Mouse (Mus musculus): ENCODE measurements around the gene Arhgef40.
A peak's percentile ranks its signal among the peaks of the same experiment; 100 is the strongest.

The Arhgef40 gene

DNA sequence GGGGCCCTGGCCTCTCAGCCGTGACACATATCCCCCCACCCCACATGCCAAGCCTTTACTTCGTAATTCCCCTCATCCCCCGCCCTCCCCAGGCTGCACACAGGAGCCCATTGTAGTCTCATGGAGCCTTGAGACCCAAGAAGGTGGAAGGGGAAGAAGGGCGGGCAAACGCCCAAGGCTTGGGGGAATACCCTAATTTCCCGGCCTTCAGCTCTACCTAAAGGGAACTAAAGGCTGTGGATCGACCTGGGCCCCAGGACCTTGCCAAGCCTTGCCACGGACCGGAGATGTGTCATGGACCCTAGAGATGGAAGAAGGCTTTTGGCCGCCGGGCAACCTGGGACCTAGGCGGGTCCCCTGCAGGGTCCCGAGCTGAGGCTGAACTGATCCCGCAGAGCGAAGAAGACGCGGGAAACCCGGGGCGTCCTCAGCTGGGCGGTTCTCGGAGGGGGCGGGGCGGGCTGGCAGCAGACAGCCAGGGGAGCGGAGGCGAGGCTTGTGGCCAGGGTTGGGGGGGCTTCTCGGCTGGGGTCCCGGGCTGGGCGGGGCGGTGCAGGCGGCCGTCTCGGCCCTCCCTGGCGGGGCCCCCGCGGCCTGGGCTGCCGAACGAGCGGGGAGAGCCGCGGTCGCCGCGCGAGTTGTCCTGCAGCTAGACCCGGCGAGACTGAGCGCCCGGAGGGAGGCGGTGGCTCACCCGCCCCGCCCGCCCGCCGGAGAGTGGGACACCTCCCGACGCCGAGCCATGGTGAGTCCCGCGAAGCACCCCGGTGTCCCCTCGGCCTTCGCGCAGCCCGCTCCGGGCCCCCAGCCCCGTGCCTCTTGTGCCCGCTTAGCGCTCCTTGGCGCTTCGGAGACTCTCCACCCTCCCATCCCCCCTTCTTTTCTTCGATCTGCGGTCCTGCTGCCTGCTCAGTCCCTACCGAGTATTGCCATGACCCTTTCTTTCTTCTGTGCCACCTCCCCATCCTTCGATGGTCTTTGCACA, at the start of gene Arhgef40:
Gene Arhgef40 (plus strand): TSS at position 473 of the 985 bp plus-strand sequence.
- peak; percentile 42 for ATAC-seq (ENCODE audit: low TSS enrichment)

- no peak for ATAC-seq (ENCODE audit: low TSS enrichment)
Observed at GRCm38 (mm10) chr14:51939005-51939404, 45.5 kb upstream of the Arhgef40 start.

DNA sequence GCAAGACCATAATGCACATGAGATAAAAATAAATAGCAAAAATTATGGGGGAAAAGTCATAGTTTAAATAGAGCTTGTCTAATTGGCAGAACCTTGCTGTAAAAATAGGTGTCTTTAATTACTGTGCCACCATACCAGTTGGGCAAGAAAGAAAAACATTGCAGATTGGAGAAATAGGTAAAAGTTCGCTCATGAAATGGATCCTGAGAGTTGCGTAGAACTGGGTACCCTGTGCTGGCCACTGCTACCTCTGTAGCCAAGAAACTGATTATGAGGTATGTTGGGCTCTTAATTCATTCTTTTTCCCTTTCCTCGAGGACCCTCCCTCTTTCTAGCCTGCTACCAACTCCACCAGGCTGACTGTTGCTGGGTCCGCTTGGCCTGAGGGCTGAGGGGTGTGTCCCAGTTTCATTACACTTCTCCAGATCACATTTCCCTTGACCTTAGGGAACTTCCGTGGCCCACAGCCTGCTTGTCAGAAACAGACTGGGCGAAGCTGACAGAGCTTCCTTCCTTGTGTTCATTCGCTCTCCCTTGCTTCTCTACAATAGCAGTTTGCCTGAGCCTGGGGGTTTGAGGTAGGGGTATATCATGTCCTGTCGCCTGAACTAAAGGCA, 43.5 kb upstream of the Arhgef40 start:
- no peak for ATAC-seq (ENCODE audit: low TSS enrichment)

DNA sequence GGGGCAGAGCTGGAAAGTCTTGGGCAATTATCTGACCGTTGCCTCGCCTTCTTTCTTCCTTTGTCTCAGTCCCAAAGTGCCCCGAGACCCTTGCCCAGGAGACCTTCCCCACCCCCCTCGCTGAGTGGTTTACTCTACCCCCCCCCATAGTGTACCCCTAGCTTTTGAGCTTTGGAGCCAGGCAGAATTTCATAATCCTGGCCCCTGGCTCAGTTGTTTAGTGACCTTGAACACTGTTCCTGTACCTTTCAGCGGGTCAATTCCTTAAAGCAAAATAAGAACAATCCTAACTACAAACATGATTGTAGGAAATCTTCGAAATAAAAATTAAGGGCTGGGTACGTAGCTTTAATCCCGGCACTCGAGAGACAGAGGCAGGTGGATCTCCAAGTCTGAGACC, 42.9 kb upstream of the Arhgef40 start:
- no peak for ATAC-seq (ENCODE audit: low TSS enrichment)

GRCm38 (mm10) chr14:51942236-51942635, 42.3 kb upstream of the Arhgef40 start:
- no peak for ATAC-seq (ENCODE audit: low TSS enrichment)

DNA sequence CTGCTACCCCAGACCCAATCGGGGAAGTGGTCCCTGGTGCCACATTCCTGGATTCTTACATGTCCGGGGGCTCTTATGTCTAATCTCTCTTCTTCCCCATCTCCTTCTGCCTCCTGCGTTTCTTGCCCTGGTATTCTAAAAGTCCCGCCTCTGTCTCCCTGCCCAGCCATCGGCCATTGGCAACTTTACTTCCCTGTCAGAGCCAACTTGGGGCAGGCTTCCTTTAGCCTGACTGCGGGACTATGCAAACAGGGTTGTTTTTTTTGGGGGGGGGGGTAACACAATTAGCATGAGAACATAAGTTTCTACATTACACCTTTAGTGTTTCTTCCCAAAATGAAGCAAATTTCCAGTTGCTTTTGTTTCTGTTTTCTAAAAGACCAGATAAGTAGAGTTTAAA, 41.2 kb upstream of the Arhgef40 start:
- no peak for ATAC-seq (ENCODE audit: low TSS enrichment)

DNA sequence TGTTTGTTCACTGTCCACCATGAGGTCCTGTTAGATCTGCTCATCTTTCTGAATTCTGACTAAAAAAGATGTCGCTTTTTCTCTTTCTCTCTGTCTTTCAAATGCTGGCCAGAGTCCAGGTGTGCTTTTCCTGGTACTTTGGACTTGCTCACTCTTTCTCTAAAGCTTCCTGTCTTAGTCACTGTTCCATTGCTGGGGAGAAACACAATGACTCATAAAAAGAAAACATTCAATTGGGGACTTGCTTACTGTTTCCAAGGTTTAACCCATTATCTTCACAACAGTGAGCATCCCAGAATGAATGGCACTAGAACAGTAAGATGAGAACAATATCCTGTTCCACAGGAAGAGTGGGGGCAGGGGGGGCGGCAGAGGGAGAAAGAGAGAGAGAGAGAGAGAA, 24.2 kb upstream of the Arhgef40 start:
- no peak for ATAC-seq (ENCODE audit: low TSS enrichment)

- no peak for ATAC-seq (ENCODE audit: low TSS enrichment)
Observed at GRCm38 (mm10) chr14:51967400-51967799, 17.1 kb upstream of the Arhgef40 start.

DNA sequence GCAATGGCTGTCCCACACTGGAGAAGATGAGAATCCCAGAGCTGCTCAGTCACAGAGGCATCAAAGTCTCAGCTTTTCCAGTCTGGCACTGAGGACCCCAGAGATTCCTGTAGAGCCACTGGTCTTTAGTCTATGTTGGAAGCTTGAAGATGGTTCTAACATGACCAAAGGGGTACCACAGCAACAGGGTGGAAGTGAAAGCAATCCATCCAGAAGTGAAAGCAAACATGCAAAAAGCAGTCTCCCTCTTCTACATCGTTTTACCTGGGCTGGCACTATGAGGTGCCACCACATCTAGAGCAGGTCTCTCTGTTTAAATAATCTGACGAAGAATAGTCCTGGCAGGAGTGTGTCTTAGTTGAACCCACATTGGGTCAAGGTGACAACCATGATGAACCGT, 5.3 kb upstream of the Arhgef40 start:
- no peak for ATAC-seq (ENCODE audit: low TSS enrichment)

- ATAC-seq (ENCODE audit: low TSS enrichment), result no peak
Observed at GRCm38 (mm10) chr14:51983251-51983650, 1.3 kb upstream of the Arhgef40 start.

DNA sequence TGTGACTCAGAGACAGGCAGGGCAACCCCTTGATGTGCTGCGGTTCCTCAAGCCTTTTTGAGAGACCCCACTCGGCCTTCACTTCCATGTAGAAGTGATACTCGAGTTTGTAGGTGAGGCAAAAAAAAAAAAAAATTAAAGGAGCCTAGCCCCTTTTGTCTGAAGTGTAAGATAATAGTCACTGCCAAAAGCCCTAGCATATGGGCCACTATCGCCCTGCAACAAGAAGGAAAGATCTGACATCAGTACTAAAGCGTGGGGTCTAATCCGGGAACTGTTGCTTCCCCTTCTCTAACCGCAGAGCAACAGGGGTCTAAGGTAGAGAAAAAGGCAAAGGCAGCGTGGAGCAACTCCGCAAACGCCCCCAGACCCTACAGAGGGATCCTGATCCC, 668 bp upstream of the Arhgef40 start:
- ATAC-seq (ENCODE audit: low TSS enrichment), result no peak

DNA sequence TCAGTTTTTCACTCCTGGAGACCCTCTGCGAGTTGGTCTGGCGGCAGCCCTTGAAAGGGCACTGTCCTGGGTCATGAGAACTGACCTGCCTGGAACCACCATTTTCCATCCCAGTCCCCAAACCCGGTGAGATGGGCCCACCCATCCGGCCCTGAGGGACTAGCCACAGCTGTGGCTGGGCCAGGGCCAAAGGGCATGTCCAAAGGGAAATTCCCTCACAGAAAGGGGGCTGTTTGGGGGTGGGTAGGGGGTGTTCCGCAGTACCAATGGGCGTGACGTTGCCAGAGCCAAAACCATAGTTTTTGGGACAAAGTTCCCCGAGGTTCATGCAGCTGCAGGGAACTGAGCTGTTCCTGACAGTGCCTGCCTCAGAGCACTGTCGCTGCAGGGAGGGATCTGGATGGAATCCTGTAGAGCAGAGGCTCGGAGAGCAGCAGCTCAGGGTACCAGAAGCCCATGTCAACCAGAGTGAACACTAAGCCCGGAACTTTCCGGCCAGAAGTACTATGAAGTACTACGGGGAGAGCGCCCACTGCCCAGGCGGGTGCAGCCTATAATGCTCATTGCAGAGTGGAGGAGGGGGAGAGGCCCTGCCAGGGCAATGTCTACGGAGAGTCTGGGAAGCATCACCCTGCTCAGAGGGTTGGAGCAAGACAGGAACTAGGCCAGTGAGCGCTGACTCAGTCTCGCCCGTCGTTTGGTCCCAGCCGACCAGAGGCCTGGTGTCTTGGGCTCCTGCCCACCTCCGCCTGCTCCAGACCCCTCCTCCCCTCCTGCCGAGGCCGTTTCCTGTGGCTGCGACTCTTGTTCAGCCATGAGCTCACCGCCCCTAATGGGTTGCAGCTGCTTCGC, 1.0 kb downstream of the Arhgef40 start:
- peak; percentile 77 for ATAC-seq (ENCODE audit: low TSS enrichment)

- ATAC-seq (ENCODE audit: low TSS enrichment), result no peak
Observed at GRCm38 (mm10) chr14:51986153-51986505, 1.6 kb downstream of the Arhgef40 start.

DNA sequence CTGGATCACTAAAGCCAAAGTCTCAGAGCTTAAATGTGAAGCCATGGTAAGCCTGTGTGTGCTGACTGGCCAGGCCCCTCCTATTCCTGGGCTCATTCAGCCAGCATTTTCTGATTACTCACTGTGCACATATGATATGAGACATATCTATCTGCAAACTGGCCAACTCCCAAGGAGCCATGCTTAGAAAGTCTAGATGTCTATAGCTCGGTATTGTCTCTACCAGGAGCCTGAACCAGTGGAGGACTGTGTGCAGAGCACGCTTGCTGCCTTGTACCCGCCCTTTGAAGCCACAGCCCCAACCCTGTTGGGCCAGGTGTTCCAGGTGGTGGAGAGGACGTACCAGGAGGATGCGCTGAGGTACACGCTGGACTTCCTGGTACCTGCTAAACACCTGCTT, 2.7 kb downstream of the Arhgef40 start:
- no peak for ATAC-seq (ENCODE audit: low TSS enrichment)

DNA sequence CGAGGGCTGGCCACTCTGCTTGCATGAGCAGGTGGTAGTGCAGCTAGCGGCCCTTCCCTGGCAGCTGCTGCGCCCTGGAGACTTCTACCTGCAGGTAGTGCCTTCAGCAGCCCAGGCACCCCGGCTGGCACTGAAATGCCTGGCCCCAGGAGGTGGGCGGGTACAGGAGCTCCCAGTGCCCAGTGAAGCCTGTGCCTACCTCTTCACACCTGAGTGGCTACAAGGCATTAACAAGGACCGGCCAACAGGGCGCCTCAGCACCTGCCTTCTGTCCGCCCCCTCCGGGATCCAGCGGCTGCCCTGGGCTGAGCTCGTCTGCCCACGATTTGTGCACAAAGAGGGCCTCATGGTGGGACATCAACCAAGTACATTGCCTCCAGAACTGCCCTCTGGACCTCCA, 4.2 kb downstream of the Arhgef40 start:
- no peak for ATAC-seq (ENCODE audit: low TSS enrichment)

GRCm38 (mm10) chr14:51989461-51989970, 5.0 kb downstream of the Arhgef40 start:
- no peak for ATAC-seq (ENCODE audit: low TSS enrichment)

- no peak for ATAC-seq (ENCODE audit: low TSS enrichment)
Observed at GRCm38 (mm10) chr14:51994453-51994852, 9.9 kb downstream of the Arhgef40 start.

GRCm38 (mm10) chr14:51995219-51995871, 10.8 kb downstream of the Arhgef40 start:
- no peak for ATAC-seq (ENCODE audit: low TSS enrichment)

DNA sequence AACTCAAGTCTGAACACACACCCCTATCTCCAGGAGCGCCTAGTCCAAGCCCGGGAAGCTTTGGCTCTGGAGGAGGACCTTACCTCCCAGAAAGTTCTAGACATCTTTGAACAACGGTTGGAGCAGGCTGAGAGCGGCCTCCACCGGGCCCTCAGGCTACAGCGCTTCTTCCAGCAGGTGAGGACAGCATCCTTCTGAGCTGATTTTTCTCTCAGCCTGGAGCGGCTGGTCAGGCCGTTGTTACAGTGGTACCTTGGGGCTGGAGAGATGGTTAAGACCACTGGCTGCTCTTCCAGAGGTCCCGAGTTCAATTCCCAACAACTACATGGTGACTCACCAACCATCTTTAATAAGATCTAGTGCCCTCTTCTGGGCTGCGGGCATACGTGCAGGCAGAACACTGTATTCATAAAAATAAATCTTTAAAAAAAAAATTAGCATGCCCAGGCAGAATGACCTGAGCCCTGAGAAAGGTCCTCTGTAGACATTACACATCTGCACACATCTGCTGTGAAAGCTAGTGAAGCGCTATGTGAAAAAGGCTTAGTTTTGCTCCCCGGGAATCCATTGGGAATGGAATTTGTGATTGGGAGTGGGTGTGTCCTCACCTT, 11.8 kb downstream of the Arhgef40 start:
- no peak for ATAC-seq (ENCODE audit: low TSS enrichment)

DNA sequence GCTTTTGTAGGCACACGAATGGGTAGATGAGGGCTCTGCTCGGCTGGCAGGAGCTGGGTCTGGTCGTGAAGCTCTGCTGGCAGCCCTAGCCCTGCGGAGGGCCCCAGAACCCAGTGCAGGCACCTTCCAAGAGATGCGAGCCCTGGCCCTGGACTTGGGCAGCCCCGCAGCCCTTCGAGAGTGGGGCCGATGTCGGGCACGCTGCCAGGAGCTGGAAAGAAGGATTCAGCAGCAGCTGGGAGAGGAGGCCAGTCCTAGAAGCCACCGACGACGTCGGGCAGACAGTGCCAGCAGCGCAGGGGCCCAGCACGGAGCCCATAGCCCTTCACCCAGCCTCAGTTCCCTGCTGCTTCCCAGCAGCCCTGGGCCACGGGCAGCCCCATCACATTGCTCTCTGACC, 12.3 kb downstream of the Arhgef40 start:
- no peak for ATAC-seq (ENCODE audit: low TSS enrichment)

DNA sequence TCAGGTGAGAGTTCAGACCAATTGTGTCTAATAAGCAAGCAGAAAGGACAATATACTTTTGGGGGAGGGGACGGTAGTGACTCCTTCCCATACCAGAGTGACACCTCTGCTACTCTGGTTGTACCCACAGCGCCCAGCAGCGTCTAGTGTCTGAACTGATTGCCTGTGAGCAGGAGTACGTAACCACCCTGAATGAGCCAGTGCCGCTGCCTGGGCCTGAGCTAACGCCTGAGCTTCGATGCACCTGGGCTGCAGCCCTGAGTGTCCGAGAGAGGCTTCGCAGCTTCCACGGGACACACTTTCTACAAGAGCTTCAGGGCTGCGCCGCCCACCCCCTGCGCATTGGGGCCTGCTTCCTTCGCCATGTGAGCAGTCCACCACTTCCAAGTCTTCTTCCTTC, 13.0 kb downstream of the Arhgef40 start:
- no peak for ATAC-seq (ENCODE audit: low TSS enrichment)

All from frontal cortex, adult (tissue).